In the genomic region with DNA sequence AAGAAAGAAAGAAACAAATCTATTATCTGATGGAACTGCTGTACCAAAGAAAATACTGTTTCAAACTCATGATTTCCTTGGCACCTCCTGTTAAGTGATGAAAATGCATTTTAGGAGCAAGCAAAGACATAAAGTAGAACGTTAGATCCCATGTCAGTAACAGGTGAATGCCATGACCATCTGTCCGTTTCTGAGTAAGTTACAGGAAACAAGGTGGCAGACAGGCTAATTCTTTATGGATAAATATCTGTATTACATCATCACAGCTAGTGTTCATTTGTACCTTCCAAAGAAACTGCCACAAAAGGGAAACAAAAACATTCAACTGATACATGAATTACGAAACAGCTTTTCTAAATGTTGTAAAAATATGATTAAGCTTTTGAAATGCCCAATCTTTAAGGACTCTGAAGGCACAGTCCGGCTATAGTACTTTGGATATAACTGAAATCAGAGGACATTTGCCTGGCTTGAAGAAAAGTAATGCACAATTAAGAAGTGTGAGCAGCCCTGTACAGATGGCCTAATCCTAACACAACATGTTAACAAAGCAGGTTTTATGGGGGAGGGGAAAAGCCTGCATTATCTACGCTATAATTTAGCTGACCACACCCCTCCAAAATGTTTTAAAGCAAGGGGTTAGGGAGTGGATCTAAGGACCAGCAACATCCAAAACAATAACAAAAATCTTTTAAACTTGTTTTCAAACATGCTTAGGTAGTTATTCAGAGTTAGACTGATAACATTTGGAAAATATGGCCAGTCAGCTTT, we compare ENCODE assay signal across 11 mouse cellular contexts. TPM values are rescaled to one million over a fixed set of nuclear protein-coding genes. Genes with fewer than 3 reads are reported as not detected.
DNase-seq lines count a peak whose midpoint lies in the region; ATAC-seq lines count a peak whose summit lies in the region.
"Had no signal": no experiment of that assay in that cellular context is flagged by ENCODE, and none has a peak within 500 bp of the region (broad histone marks: within the 10 kb centered on the region; RNA-seq: fewer than 3 reads in every experiment).

No protein-coding gene starts in this region.

- H3K4me2 ChIP-seq in heart, embryonic 14.5 days (ENCODE audit: low read length), result peak overlapping the region; percentile 79; the same call in 1 of the 2 replicates
- peak overlapping the region; percentile 44 for H3K4me2 ChIP-seq in midbrain, embryonic 13.5 days (replicated peaks)

- no peaks in the 10 kb centered on the region for H3K27me3 ChIP-seq in heart, embryonic 14.5 days (ENCODE audit: control insufficient read depth, insufficient read depth, low read length)
- no peaks in the 10 kb centered on the region for H3K27me3 ChIP-seq in hindbrain, embryonic 10.5 days (ENCODE audit: insufficient read depth, poor library complexity, severe bottlenecking)
- H3K27me3 ChIP-seq in midbrain, embryonic 13.5 days, result no peaks in the 10 kb centered on the region

- no peak for DNase-seq in heart, postnatal 10 days
- DNase-seq in brain, adult 2 months (ENCODE audit: low read depth, low spot score), result peak; percentile 36
- DNase-seq in hindbrain, embryonic 10.5 days (ENCODE audit: low spot score), result no peak
- DNase-seq in frontal cortex, postnatal 36 days (ENCODE audit: low spot score in 2 of 2), result no peak
- DNase-seq in frontal cortex, postnatal 10 days (ENCODE audit: low spot score in 2 of 2), result no peak
- DNase-seq: adrenal gland, postnatal 10 days; thymus, postnatal 25 days had no signal

- H3K27ac ChIP-seq in heart, embryonic 14.5 days (replicated peaks in 1 of 2; ENCODE audit: control insufficient read depth in 1 of 2, insufficient read depth in 1 of 2, low read depth in 2 of 2, low read length in 2 of 2), result 0 out of 4 replicates have a peak overlapping the region, but pooled peaks of 1 of the 2 experiments have one; percentile 14
- H3K27ac ChIP-seq in hindbrain, embryonic 10.5 days, result peak overlapping the region; percentile 100; the same call in 1 of the 2 replicates
- H3K27ac ChIP-seq in midbrain, embryonic 13.5 days, result no peak overlapping the region

- H3K4me1 ChIP-seq in heart, embryonic 14.5 days (ENCODE audit: control insufficient read depth in 2 of 2, insufficient read depth in 2 of 2, low read length in 2 of 2), result peaks cover 0 to 27% of the 10 kb centered on the region in 2 experiments; a peak in 2 of 4 replicates
- peaks cover 38% of the 10 kb centered on the region for H3K4me1 ChIP-seq in hindbrain, embryonic 10.5 days (replicated peaks)
- H3K4me1 ChIP-seq in midbrain, embryonic 13.5 days (replicated peaks), result peaks cover 34% of the 10 kb centered on the region

- H3K4me3 ChIP-seq in heart, embryonic 14.5 days (ENCODE audit: control insufficient read depth in 1 of 2, insufficient read depth in 1 of 2, low read depth in 1 of 2, low read length in 2 of 2), result no peak overlapping the region
- H3K4me3 ChIP-seq in hindbrain, embryonic 10.5 days, result peak overlapping the region; percentile 100
- peak overlapping the region; percentile 18 for H3K4me3 ChIP-seq in midbrain, embryonic 13.5 days (replicated peaks)

- H3K9me3 ChIP-seq in heart, embryonic 14.5 days (ENCODE audit: control insufficient read depth, low read length), result no peaks in the 10 kb centered on the region
- no peaks in the 10 kb centered on the region for H3K9me3 ChIP-seq in hindbrain, embryonic 10.5 days
- no peaks in the 10 kb centered on the region for H3K9me3 ChIP-seq in midbrain, embryonic 13.5 days

- 0 out of 2 replicates have a peak, but pooled peaks cover 2% of the 10 kb centered on the region for H3K36me3 ChIP-seq in heart, embryonic 14.5 days (ENCODE audit: control insufficient read depth, insufficient read depth, low read length)
- H3K36me3 ChIP-seq in hindbrain, embryonic 10.5 days, result peaks cover 13% of the 10 kb centered on the region
- H3K36me3 ChIP-seq in midbrain, embryonic 13.5 days, result peaks cover 6% of the 10 kb centered on the region

- 63% methylated on average over 5 of the region's 5 CpGs for WGBS in heart, embryonic 14.5 days
- 75% methylated on average over 5 of the region's 5 CpGs for WGBS in hindbrain, embryonic 10.5 days
- 44% methylated on average over 5 of the region's 5 CpGs for WGBS in midbrain, embryonic 13.5 days

- ATAC-seq in heart, embryonic 14.5 days (ENCODE audit: insufficient number of reproducible peaks, insufficient read depth, low FRiP score, low read depth), result no peak
- ATAC-seq in midbrain, embryonic 13.5 days, result no peak
- ATAC-seq in granulocyte monocyte progenitor cell, adult 5-6 weeks (replicated peaks; ENCODE audit: poor library complexity, severe bottlenecking), result no peak; the same call in 1 of the 2 replicates
- ATAC-seq: CD4-positive, CD25-positive, alpha-beta regulatory T cell, adult 4 months had no signal

- intact Hi-C loops in heart, postnatal 10 days (cut with DNase I), result no loop called here

- H3K9ac ChIP-seq in heart, embryonic 14.5 days (ENCODE audit: low read length), result no peak overlapping the region
- H3K9ac ChIP-seq in midbrain, embryonic 13.5 days (replicated peaks), result peak overlapping the region; percentile 33

RNA-seq across cellular contexts. Expression of a gene that starts 2.2 kb away (rescaled TPM):
- polyA plus RNA-seq in heart, embryonic 14.5 days (2014; fragmentation: Nextera tagmentation; extraction: Ambion mirVana), result 11.1 and 11.9 TPM in 2 replicates
- 10 to 100 TPM; 25.1 to 30.1 TPM for total RNA-seq in heart, postnatal 10 days (2021)
- 7.1 and 9.8 TPM in 2 replicates for polyA plus RNA-seq in hindbrain, embryonic 10.5 days (2016; fragmentation: Nextera tagmentation; extraction: Ambion mirVana)
- polyA plus RNA-seq in midbrain, embryonic 13.5 days (2015; fragmentation: Nextera tagmentation; extraction: Ambion mirVana), result 8.8 and 9.0 TPM in 2 replicates
- total RNA-seq in granulocyte monocyte progenitor cell, adult 5-6 weeks (2014; fragmentation: Nextera tagmentation), result 44.6 and 49.0 TPM in 2 replicates
- total RNA-seq in granulocyte monocyte progenitor cell, adult 5-6 weeks (2017), result 14.3 and 15.9 TPM in 2 replicates

RNA-seq across cellular contexts. Expression of a gene that starts 35.3 kb away (rescaled TPM):
- polyA plus RNA-seq in heart, embryonic 14.5 days (2014; fragmentation: Nextera tagmentation; extraction: Ambion mirVana), result 1.1 and 1.3 TPM in 2 replicates
- 1 to 10 TPM; 2.2 to 2.4 TPM for total RNA-seq in heart, postnatal 10 days (2021)
- polyA plus RNA-seq in hindbrain, embryonic 10.5 days (2016; fragmentation: Nextera tagmentation; extraction: Ambion mirVana), result 0.54 and 1.7 TPM in 2 replicates
- 0.15 and 0.42 TPM in 2 replicates for polyA plus RNA-seq in midbrain, embryonic 13.5 days (2015; fragmentation: Nextera tagmentation; extraction: Ambion mirVana)
- 6.1 TPM in 1 of 2 replicates, not detected in the other for total RNA-seq in granulocyte monocyte progenitor cell, adult 5-6 weeks (2014; fragmentation: Nextera tagmentation)
- total RNA-seq in granulocyte monocyte progenitor cell, adult 5-6 weeks (2017), result 2.0 and 2.8 TPM in 2 replicates

RNA-seq across cellular contexts. Expression of a gene that starts 53.2 kb away (rescaled TPM):
- polyA plus RNA-seq in heart, embryonic 14.5 days (2014; fragmentation: Nextera tagmentation; extraction: Ambion mirVana), result 7.3 and 10.4 TPM in 2 replicates
- total RNA-seq in heart, postnatal 10 days (2021), result 1 to 10 TPM; 3.2 to 3.3 TPM
- polyA plus RNA-seq in hindbrain, embryonic 10.5 days (2016; fragmentation: Nextera tagmentation; extraction: Ambion mirVana), result 3.9 and 6.3 TPM in 2 replicates
- 7.8 and 11.5 TPM in 2 replicates for polyA plus RNA-seq in midbrain, embryonic 13.5 days (2015; fragmentation: Nextera tagmentation; extraction: Ambion mirVana)
- total RNA-seq in granulocyte monocyte progenitor cell, adult 5-6 weeks (2014; fragmentation: Nextera tagmentation), result 16.5 TPM in 1 of 2 replicates, not detected in the other
- 12.8 and 18.1 TPM in 2 replicates for total RNA-seq in granulocyte monocyte progenitor cell, adult 5-6 weeks (2017)

Comparison
In these comparisons a context has a peak if more than half of its experiments do, and no peak if none do; other contexts are left out.
1. H3K4me3 ChIP-seq: peak in hindbrain, embryonic 10.5 days (single experiment) and midbrain, embryonic 13.5 days (single experiment); none in heart, embryonic 14.5 days (0 of 2).